Mouse (Mus musculus) liver, adult 2 months (tissue): Measurements from ENCODE around the gene Cdc14a.
"Not testable (repeated sequence)": the region's sequence is repeated elsewhere in the genome, so short reads cannot be mapped to it uniquely, and the experiment has no call there.

Experiments used
- CTCF ChIP-seq: fragments of 200-500 bp; IDR thresholded peaks from 2 replicates; pipeline ENCODE4 v1.5.1; 2011; ENCODE audit warnings: low read depth, low read length, control low read depth
- POLR2A ChIP-seq: fragments of 200-500 bp; IDR thresholded peaks from 2 replicates; pipeline ENCODE4 v1.6.1; 2011; ENCODE audit warnings: low read length, control low read depth; ENCODE audit not compliant: insufficient read depth; ENCODE audit errors: extremely low read depth

- TF ChIP-seq CTCF, POLR2A: not testable (repeated sequence)
These were observed 76.3 kb downstream of the Cdc14a start for GRCm38 (mm10) chr3:116347571-116347970.
